Mouse (Mus musculus): ENCODE results near the gene F10.
"Not testable (repeated sequence)": the region's sequence is repeated elsewhere in the genome, so short reads cannot be mapped to it uniquely, and the experiment has no call there.

The F10 gene

GRCm38 (mm10) chr8:13060441-13061150, 23.5 kb downstream of the F10 start, which contains the start of gene Proz:
TSS of gene Proz (plus strand) at chr8:13060914.
- CTCF ChIA-PET: no interaction called here

- CTCF ChIA-PET: no interaction called here
These were observed 26.0 kb downstream of the F10 start for GRCm38 (mm10) chr8:13063112-13063511.

- CTCF ChIA-PET: no interaction called here
These were observed 36.1 kb downstream of the F10 start for GRCm38 (mm10) chr8:13073255-13073654.

- CTCF ChIA-PET: no interaction called here
These were observed 37.9 kb downstream of the F10 start for GRCm38 (mm10) chr8:13075044-13075443.

GRCm38 (mm10) chr8:13075579-13075978, 38.5 kb downstream of the F10 start:
- CTCF ChIA-PET: not testable (repeated sequence)

GRCm38 (mm10) chr8:13077542-13077941, 40.4 kb downstream of the F10 start:
- CTCF ChIA-PET: no interaction called here

- CTCF ChIA-PET: no interaction called here
These were observed 67.6 kb downstream of the F10 start for GRCm38 (mm10) chr8:13104691-13105086.

- CTCF ChIA-PET: no interaction called here
These were observed 68.2 kb downstream of the F10 start, which contains the start of the genes Pcid2 and Cul4a for GRCm38 (mm10) chr8:13105087-13105881. TSS of gene Pcid2 (minus strand) at chr8:13105459. TSS of gene Cul4a (plus strand) at chr8:13105621.

GRCm38 (mm10) chr8:13105908-13106551, 68.9 kb downstream of the F10 start:
- CTCF ChIA-PET: no interaction called here
